Mouse (Mus musculus): ENCODE results near the gene Gal3st2b.
"Not testable (repeated sequence)": the region's sequence is repeated elsewhere in the genome, so short reads cannot be mapped to it uniquely, and the experiment has no call there.

The Gal3st2b gene

DNA sequence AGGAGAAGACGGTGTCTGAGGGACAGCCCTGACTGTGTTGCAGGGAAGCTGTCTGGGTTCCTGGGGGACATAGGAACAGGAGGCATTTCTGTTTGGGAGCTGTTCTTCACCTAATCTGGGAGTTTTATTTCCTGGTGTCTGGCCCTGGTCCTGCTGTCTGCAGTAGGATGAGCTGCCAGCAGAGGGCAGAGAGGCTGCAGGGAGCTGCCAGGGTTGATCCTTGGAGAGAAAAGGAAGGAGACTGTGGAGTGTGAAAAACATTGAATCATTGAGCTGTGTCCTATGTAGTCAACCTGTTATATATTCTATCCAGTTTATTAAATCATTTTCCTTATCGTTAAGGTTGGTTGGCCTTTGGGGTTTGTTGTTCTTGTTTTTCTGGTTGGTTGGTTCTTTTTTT lies 62.8 kb downstream of the Gal3st2b start:
- not testable (repeated sequence) for DNase-seq (ENCODE audit: low spot score)

GRCm38 (mm10) chr1:93986167-93986566 lies 68.1 kb downstream of the Gal3st2b start:
- DNase-seq (ENCODE audit: low spot score): no peak

- DNase-seq (ENCODE audit: low spot score): no peak
Observed at GRCm38 (mm10) chr1:93988786-93989185, 70.7 kb downstream of the Gal3st2b start.

GRCm38 (mm10) chr1:93990209-93990608 lies 72.1 kb downstream of the Gal3st2b start, which contains the start of gene Gal3st2c:
Gal3st2c (plus strand) TSS chr1:93990509.
- not testable (repeated sequence) for DNase-seq (ENCODE audit: low spot score)

DNA sequence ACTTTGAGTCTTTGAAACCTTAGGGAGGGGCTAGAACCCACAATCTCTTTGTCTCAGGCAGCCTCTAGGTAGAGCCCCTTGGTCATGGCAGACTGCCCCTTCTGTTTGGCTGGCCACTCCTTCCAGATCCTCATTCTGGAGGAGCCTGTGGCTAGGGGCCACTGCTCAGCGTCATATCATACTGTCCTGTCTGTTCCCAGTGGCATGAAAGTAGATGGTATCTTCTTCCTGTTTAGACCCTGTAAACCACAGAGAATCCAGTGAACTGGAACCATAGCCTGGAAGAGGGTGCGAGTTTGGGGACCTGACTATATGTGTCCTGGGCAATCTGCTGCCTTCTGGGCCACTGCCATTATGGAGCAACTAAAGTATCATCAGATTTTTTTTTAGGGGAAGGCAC lies 73.0 kb downstream of the Gal3st2b start:
- not testable (repeated sequence) for DNase-seq (ENCODE audit: low spot score)

GRCm38 (mm10) chr1:93991491-93991890 lies 73.4 kb downstream of the Gal3st2b start:
- not testable (repeated sequence) for DNase-seq (ENCODE audit: low spot score)

Measured in testis, postnatal 14 days (tissue).